Comparison of ENCODE assay signal across 8 mouse cellular contexts in genomic region chr4:58910175-58911068, GRCm38 (mm10). TPM values are rescaled to one million over a fixed set of nuclear protein-coding genes. Genes with fewer than 3 reads are reported as not detected.
DNase-seq lines count a peak whose midpoint lies in the region; ATAC-seq and TF ChIP-seq lines count a peak whose summit lies in the region.

No protein-coding gene starts in this region.

- no peak for TF ChIP-seq POLR2A in kidney, adult 2 months (IDR thresholded peaks at IDR 0.05; ENCODE audit: low read depth, low read length)

- DNase-seq in kidney, adult 2 months = no peak
- no peak for DNase-seq in kidney, adult 9 months
- DNase-seq in gastrocnemius, postnatal 25 days = no peak
- no peak for DNase-seq in yolk sac, embryonic 10.5 days (ENCODE audit: low spot score)
- DNase-seq in right cerebral cortex, postnatal 10 days (ENCODE audit: low spot score in 2 of 2) = no peak

- H3K27me3 ChIP-seq in kidney, adult 2 months (replicated peaks; ENCODE audit: control insufficient read depth, insufficient read depth, low read length) = no peaks in the 10 kb centered on the region
- H3K27me3 ChIP-seq in hindbrain, embryonic 12.5 days = no peaks in the 10 kb centered on the region
- H3K27me3 ChIP-seq in midbrain, embryonic 13.5 days = no peaks in the 10 kb centered on the region; the same call in 1 of the 2 replicates

- TF ChIP-seq CTCF in kidney, adult 2 months (conservative IDR thresholded peaks at IDR 0.05; ENCODE audit: insufficient read depth, insufficient read length, low read depth, low read length) = no peak

- peak overlapping the region; percentile 78; the same call in 1 of the 2 replicates for H3K27ac ChIP-seq in kidney, adult 2 months (ENCODE audit: insufficient read depth, low read depth, low read length)
- H3K27ac ChIP-seq in brown adipose tissue, adult 24 weeks (replicated peaks; ENCODE audit: low read depth, low read length) = peak overlapping the region; percentile 92; the same call in 1 of the 2 replicates
- no peak overlapping the region for H3K27ac ChIP-seq in hindbrain, embryonic 12.5 days
- peak overlapping the region; percentile 98 for H3K27ac ChIP-seq in midbrain, embryonic 13.5 days

- no peak; the same call in 1 of the 2 replicates for ATAC-seq in hindbrain, embryonic 12.5 days (ENCODE audit: low FRiP score)
- no peak for ATAC-seq in midbrain, embryonic 13.5 days

- peak overlapping the region; percentile 77 for H3K4me2 ChIP-seq in hindbrain, embryonic 12.5 days (replicated peaks)
- H3K4me2 ChIP-seq in midbrain, embryonic 13.5 days (replicated peaks) = peak overlapping the region; percentile 77

- H3K9ac ChIP-seq in hindbrain, embryonic 12.5 days = peak overlapping the region; percentile 94
- peak overlapping the region; percentile 94 for H3K9ac ChIP-seq in midbrain, embryonic 13.5 days (replicated peaks)

- no peaks in the 10 kb centered on the region for H3K9me3 ChIP-seq in hindbrain, embryonic 12.5 days (replicated peaks)
- no peaks in the 10 kb centered on the region for H3K9me3 ChIP-seq in midbrain, embryonic 13.5 days

- 34% methylated on average over 16 of the region's 16 CpGs for WGBS in kidney, adult 2 months
- 39% methylated on average over 16 of the region's 16 CpGs for WGBS in hindbrain, embryonic 12.5 days
- 34% methylated on average over 16 of the region's 16 CpGs for WGBS in midbrain, embryonic 13.5 days

- H3K36me3 ChIP-seq in kidney, adult 2 months (ENCODE audit: control insufficient read depth, insufficient read depth, low read length) = no peaks in the 10 kb centered on the region
- H3K36me3 ChIP-seq in hindbrain, embryonic 12.5 days = no peaks in the 10 kb centered on the region
- no peaks in the 10 kb centered on the region for H3K36me3 ChIP-seq in midbrain, embryonic 13.5 days

- peak overlapping the region; percentile 68; the same call in 1 of the 2 replicates for H3K4me3 ChIP-seq in kidney, adult 2 months (ENCODE audit: insufficient read depth, low read depth, low read length)
- peak overlapping the region; percentile 88 for H3K4me3 ChIP-seq in brown adipose tissue, adult 24 weeks (ENCODE audit: insufficient read depth, low read depth, low read length)
- peak overlapping the region; percentile 86 for H3K4me3 ChIP-seq in hindbrain, embryonic 12.5 days
- H3K4me3 ChIP-seq in midbrain, embryonic 13.5 days (replicated peaks) = peak overlapping the region; percentile 92

- peaks cover 3% of the 10 kb centered on the region; the same call in 1 of the 2 replicates for H3K4me1 ChIP-seq in kidney, adult 2 months (ENCODE audit: control insufficient read depth, insufficient read depth, low read length)
- H3K4me1 ChIP-seq in brown adipose tissue, adult 24 weeks (ENCODE audit: control insufficient read depth, insufficient read depth, insufficient read length, low read length) = peaks cover 5% of the 10 kb centered on the region; the same call in 1 of the 2 replicates
- H3K4me1 ChIP-seq in hindbrain, embryonic 12.5 days = peaks cover 9% of the 10 kb centered on the region
- peaks cover 19% of the 10 kb centered on the region for H3K4me1 ChIP-seq in midbrain, embryonic 13.5 days (replicated peaks)

RNA-seq across cellular contexts. Expression of gene Ecpas, which starts 2.1 kb away (rescaled TPM):
- 10.4 and 11.4 TPM in 2 replicates for polyA plus RNA-seq in kidney, adult 2 months (2012; rRNA removed)
- 34.3 and 36.3 TPM in 2 replicates for polyA plus RNA-seq in brown adipose tissue, adult 24 weeks (2012; ENCODE audit: insufficient read depth, insufficient read length, missing spikeins)
- 43.7 and 45.5 TPM in 2 replicates for polyA plus RNA-seq in hindbrain, embryonic 12.5 days (2016; fragmentation: Nextera tagmentation; extraction: Ambion mirVana)
- polyA plus RNA-seq in midbrain, embryonic 13.5 days (2015; fragmentation: Nextera tagmentation; extraction: Ambion mirVana) = 30.7 and 32.0 TPM in 2 replicates
- 100 to 1,000 TPM; 281 to 313 TPM for total RNA-seq in gastrocnemius, postnatal 25 days (2021)

RNA-seq across cellular contexts. Expression of gene Zkscan16, which starts 33.0 kb away (rescaled TPM):
- polyA plus RNA-seq in kidney, adult 2 months (2012; rRNA removed) = 0.11 TPM in 1 of 2 replicates, not detected in the other
- not detected in 2 replicates for polyA plus RNA-seq in brown adipose tissue, adult 24 weeks (2012; ENCODE audit: insufficient read depth, insufficient read length, missing spikeins)
- 1.1 TPM in 2 replicates for polyA plus RNA-seq in hindbrain, embryonic 12.5 days (2016; fragmentation: Nextera tagmentation; extraction: Ambion mirVana)
- polyA plus RNA-seq in midbrain, embryonic 13.5 days (2015; fragmentation: Nextera tagmentation; extraction: Ambion mirVana) = 0.77 and 0.95 TPM in 2 replicates
- total RNA-seq in gastrocnemius, postnatal 25 days (2021) = not detected
